Mouse (Mus musculus): ENCODE measurements around the gene Spink2.

DNA sequence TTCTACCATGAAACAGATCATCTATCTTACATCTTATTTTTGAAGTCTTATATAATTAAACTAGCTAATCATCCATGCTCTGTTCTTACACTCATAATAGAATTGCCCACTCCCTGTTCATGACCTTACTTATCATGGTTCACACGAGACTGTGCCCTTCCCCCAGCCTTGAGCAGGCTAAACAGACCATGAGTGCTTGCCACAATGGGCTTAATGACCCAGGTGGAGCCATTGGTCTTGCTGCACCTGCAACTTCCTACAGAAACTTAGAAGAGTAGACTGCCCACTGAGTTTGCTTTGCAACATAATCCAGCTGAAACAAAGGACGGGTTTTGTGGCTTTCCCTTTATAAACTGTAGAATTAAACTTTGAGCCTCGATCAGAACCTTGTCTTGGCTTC lies 22.5 kb downstream of the Spink2 start:
- TF ChIP-seq CTCF (IDR thresholded peaks at IDR 0.05; ENCODE audit: low read depth) (no peak), EP300 (IDR thresholded peaks at IDR 0.05; ENCODE audit: low read depth) (no peak)

Data from heart, postnatal 0 days (tissue).